Mouse (Mus musculus): ENCODE data around the gene Clmn. TPM values are rescaled to one million over a fixed set of nuclear protein-coding genes. Genes with fewer than 3 reads are reported as not detected.

The Clmn gene
- total and polyA plus RNA-seq, 3 experiments: 1.0 to 3.2 (median 2.5) TPM

DNA sequence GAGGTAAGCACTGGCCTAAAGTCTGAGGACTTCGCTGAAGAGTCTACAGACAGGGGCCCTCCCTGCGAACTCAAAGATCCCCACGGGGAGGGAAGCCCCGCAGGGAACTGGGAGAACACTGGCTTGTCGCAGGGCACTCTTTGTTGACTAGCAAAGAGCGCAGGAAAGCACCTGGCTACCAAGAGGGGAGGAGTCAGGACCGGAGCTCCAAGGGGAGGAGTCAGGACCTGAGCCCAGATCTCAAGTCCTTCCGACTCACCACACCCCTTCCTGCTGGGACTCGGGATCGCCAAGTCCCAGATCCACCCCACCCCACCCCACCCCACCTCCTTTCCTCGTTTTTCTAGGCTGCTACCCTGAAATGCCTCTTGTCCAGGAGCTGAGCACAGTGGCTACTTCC, 19.2 kb downstream of the Clmn start:
- Histone ChIP-seq H3K79me2 (replicated peaks; ENCODE audit: control insufficient read depth, insufficient read depth, low read length) (no peaks in the 10 kb centered on the region), H3K4me1 (ENCODE audit: control insufficient read depth, insufficient read depth, low read length) (peaks cover 4% of the 10 kb centered on the region), H3K36me3 (ENCODE audit: control insufficient read depth, insufficient read depth, low read length) (no peaks in the 10 kb centered on the region), H3K27ac (peak overlapping the region; percentile 54), H3K9ac (ENCODE audit: low read depth, low read length) (0 out of 2 replicates have a peak overlapping the region, but pooled peaks have one; percentile 23), H3K27me3 (ENCODE audit: control insufficient read depth, insufficient read depth, low read length) (no peaks in the 10 kb centered on the region), H3K4me3 (peak overlapping the region; percentile 26)
- TF ChIP-seq CTCF (IDR thresholded peaks at IDR 0.05) (no peak), EP300 (IDR thresholded peaks at IDR 0.05; ENCODE audit: insufficient read depth, low read depth, low read length) (0 out of 2 replicates have a peak, but pooled peaks have one; percentile 23), POLR2A (IDR thresholded peaks at IDR 0.05; ENCODE audit: insufficient read depth, low read depth, low read length) (0 out of 2 replicates have a peak, but pooled peaks have one; percentile 26)
- intact Hi-C loops (cut with DNase I): loop anchor here (5.0 kb wide), 2 partner anchors 52 to 92 kb away; no protein-coding TSS in a partner anchor
- peak; percentile 59 to 63 for DNase-seq
- 3% methylated on average over 11 of the region's 11 CpGs for WGBS

DNA sequence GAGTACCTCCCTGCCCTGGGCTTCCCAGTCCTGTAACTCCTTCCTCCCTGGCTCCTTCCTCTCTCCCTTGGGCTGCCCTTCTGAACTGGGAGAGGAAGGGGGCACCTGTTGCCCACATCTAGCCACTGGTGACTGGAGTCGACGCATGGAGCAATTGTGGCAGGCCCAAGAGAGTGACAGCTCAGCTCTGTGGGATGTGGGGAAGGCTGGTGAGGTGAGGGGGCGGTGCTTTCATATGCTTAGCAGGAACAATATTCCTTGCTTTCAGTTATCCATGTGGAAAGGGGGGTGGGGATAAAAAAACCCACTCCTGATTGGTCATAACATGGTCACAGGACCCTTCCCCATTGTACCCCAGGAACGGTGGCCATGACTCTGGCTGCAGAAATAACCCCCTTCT, 19.9 kb downstream of the Clmn start:
- H3K27me3 ChIP-seq (ENCODE audit: control insufficient read depth, insufficient read depth, low read length): no peaks in the 10 kb centered on the region
- TF ChIP-seq EP300 (IDR thresholded peaks at IDR 0.05; ENCODE audit: insufficient read depth, low read depth, low read length) (no peak), CTCF (IDR thresholded peaks at IDR 0.05) (no peak), POLR2A (IDR thresholded peaks at IDR 0.05; ENCODE audit: insufficient read depth, low read depth, low read length) (no peak)
- WGBS: 72% methylated on average over 4 of the region's 4 CpGs
- no peak overlapping the region for H3K4me3 ChIP-seq
- peaks cover 4% of the 10 kb centered on the region for H3K4me1 ChIP-seq (ENCODE audit: control insufficient read depth, insufficient read depth, low read length)
- intact Hi-C loops (cut with DNase I): loop anchor here (5.0 kb wide), 2 partner anchors 52 to 92 kb away; no protein-coding TSS in a partner anchor
- no peak overlapping the region for H3K27ac ChIP-seq
- H3K79me2 ChIP-seq (replicated peaks; ENCODE audit: control insufficient read depth, insufficient read depth, low read length): no peaks in the 10 kb centered on the region
- no peaks in the 10 kb centered on the region for H3K36me3 ChIP-seq (ENCODE audit: control insufficient read depth, insufficient read depth, low read length)
- DNase-seq: no peak
- H3K9ac ChIP-seq (ENCODE audit: low read depth, low read length): no peak overlapping the region

DNA sequence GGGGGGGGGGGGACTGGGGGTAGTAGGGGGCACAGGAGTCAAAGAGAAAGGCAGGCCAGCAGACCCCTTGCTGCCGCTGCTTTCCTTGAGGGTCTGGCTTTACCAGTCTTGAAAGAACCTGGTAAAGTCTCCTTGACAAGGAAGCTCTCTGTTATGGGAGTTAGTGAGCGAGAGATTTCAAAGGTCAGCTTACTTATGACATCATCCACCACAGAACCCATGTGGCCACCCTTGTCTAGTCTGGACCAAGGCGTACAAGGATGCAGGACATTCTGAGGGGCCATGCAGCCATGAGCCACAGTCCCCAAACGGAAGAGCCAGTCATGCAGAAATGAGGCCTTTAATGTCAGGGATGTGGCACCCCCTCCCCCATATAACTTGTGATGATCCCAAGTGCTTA, 20.6 kb downstream of the Clmn start:
- WGBS: 81% methylated on average over 4 of the region's 4 CpGs
- peaks cover 4% of the 10 kb centered on the region for H3K4me1 ChIP-seq (ENCODE audit: control insufficient read depth, insufficient read depth, low read length)
- no peak for DNase-seq
- H3K36me3 ChIP-seq (ENCODE audit: control insufficient read depth, insufficient read depth, low read length): no peaks in the 10 kb centered on the region
- no peak overlapping the region for H3K4me3 ChIP-seq
- intact Hi-C loops (cut with DNase I): no loop called here
- TF ChIP-seq CTCF (IDR thresholded peaks at IDR 0.05): no peak
- no peak for TF ChIP-seq POLR2A (IDR thresholded peaks at IDR 0.05; ENCODE audit: insufficient read depth, low read depth, low read length)
- no peak for TF ChIP-seq EP300 (IDR thresholded peaks at IDR 0.05; ENCODE audit: insufficient read depth, low read depth, low read length)
- H3K27me3 ChIP-seq (ENCODE audit: control insufficient read depth, insufficient read depth, low read length): no peaks in the 10 kb centered on the region
- no peak overlapping the region for H3K9ac ChIP-seq (ENCODE audit: low read depth, low read length)
- H3K27ac ChIP-seq: no peak overlapping the region
- no peaks in the 10 kb centered on the region for H3K79me2 ChIP-seq (replicated peaks; ENCODE audit: control insufficient read depth, insufficient read depth, low read length)

DNA sequence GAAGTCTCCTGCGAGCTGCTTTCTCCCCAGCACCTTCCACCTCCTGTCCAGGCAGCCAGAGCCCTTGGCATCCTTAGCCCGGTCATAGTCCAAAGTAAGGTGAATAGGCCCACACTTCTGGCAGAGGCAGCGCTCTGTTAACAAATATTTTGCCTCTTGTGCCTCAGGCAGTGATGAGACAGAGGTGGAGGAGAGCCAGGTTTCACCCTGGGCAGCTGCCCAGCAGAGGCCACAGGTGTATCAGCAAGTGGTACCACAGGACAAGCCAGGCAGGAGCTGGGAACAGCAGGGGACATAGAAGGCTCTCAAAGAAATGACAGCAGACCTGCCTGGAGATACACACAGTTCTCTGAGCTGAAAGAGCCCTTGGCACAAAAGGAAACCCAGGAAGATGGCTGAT, 23.6 kb downstream of the Clmn start:
- WGBS: 81% methylated on average over 3 of the region's 3 CpGs
- DNase-seq: no peak
- TF ChIP-seq POLR2A (IDR thresholded peaks at IDR 0.05; ENCODE audit: insufficient read depth, low read depth, low read length): no peak
- TF ChIP-seq EP300 (IDR thresholded peaks at IDR 0.05; ENCODE audit: insufficient read depth, low read depth, low read length): no peak
- no peak for TF ChIP-seq CTCF (IDR thresholded peaks at IDR 0.05)
- Histone ChIP-seq H3K27me3 (ENCODE audit: control insufficient read depth, insufficient read depth, low read length) (no peaks in the 10 kb centered on the region), H3K36me3 (ENCODE audit: control insufficient read depth, insufficient read depth, low read length) (no peaks in the 10 kb centered on the region), H3K79me2 (replicated peaks; ENCODE audit: control insufficient read depth, insufficient read depth, low read length) (no peaks in the 10 kb centered on the region), H3K4me3 (no peak overlapping the region), H3K9ac (ENCODE audit: low read depth, low read length) (no peak overlapping the region), H3K27ac (no peak overlapping the region), H3K4me1 (ENCODE audit: control insufficient read depth, insufficient read depth, low read length) (peaks cover 5% of the 10 kb centered on the region)
- intact Hi-C loops (cut with DNase I): no loop called here

DNA sequence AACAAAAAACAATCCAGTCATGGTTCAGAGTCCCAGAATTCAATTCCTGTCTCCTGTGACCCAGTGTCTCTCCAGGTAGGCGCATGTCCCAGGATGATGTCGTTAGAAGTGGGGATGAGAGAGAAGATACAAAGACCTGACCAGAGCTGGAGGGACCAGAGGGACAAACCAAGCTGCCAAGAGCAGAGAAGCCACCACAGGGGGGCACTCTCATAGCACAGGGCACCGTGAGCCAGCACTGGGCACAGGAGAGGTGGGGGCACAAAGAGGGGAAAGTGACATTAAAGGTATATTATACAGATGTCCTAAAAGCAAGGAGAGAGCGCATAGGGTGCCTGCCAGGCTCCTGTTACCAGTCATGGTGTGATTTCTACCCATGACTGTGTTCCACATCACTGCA, 25.9 kb downstream of the Clmn start:
- Histone ChIP-seq H3K4me3 (no peak overlapping the region), H3K27ac (no peak overlapping the region), H3K4me1 (ENCODE audit: control insufficient read depth, insufficient read depth, low read length) (peaks cover 2% of the 10 kb centered on the region), H3K36me3 (ENCODE audit: control insufficient read depth, insufficient read depth, low read length) (no peaks in the 10 kb centered on the region), H3K27me3 (ENCODE audit: control insufficient read depth, insufficient read depth, low read length) (no peaks in the 10 kb centered on the region), H3K9ac (ENCODE audit: low read depth, low read length) (no peak overlapping the region), H3K79me2 (replicated peaks; ENCODE audit: control insufficient read depth, insufficient read depth, low read length) (no peaks in the 10 kb centered on the region)
- 66% methylated on average over 4 of the region's 4 CpGs for WGBS
- DNase-seq: peak in 1 of 2 experiments; percentile 46
- TF ChIP-seq EP300 (IDR thresholded peaks at IDR 0.05; ENCODE audit: insufficient read depth, low read depth, low read length) (no peak), CTCF (IDR thresholded peaks at IDR 0.05) (peak; percentile 65)
- intact Hi-C loops (cut with DNase I): no loop called here

DNA sequence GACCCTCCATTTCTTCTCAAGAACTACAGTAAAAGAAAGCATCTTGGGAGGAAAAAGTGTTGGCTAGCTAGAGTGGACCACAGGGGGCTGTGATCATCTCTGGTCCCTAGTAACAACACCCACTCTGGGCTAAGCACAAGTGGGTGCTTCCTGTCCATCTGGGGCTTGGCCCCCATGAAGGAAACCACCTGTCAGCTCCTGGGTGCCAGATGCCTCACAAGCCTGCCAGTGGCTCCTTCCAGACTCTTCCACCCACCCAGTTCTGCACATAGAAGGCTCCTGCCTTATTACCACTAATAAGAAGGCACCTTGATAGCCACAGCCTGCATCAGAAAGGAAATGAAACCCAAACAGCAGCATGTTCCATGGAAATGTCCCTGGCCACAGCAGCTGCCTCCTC, 26.4 kb downstream of the Clmn start:
- peaks cover 2% of the 10 kb centered on the region for H3K4me1 ChIP-seq (ENCODE audit: control insufficient read depth, insufficient read depth, low read length)
- intact Hi-C loops (cut with DNase I): no loop called here

More for the DNA sequence above, 26.4 kb downstream of the Clmn start:
- Histone ChIP-seq H3K27me3 (ENCODE audit: control insufficient read depth, insufficient read depth, low read length) (no peaks in the 10 kb centered on the region), H3K4me3 (no peak overlapping the region), H3K36me3 (ENCODE audit: control insufficient read depth, insufficient read depth, low read length) (no peaks in the 10 kb centered on the region), H3K9ac (ENCODE audit: low read depth, low read length) (no peak overlapping the region), H3K79me2 (replicated peaks; ENCODE audit: control insufficient read depth, insufficient read depth, low read length) (no peaks in the 10 kb centered on the region), H3K27ac (no peak overlapping the region)
- TF ChIP-seq POLR2A (IDR thresholded peaks at IDR 0.05; ENCODE audit: insufficient read depth, low read depth, low read length): no peak
- TF ChIP-seq CTCF (IDR thresholded peaks at IDR 0.05): no peak
- no peak for TF ChIP-seq EP300 (IDR thresholded peaks at IDR 0.05; ENCODE audit: insufficient read depth, low read depth, low read length)
- DNase-seq: no peak

All from heart, adult 2 months (tissue).